Mouse (Mus musculus): ENCODE measurements around the gene Tspan10.

The Tspan10 gene

DNA sequence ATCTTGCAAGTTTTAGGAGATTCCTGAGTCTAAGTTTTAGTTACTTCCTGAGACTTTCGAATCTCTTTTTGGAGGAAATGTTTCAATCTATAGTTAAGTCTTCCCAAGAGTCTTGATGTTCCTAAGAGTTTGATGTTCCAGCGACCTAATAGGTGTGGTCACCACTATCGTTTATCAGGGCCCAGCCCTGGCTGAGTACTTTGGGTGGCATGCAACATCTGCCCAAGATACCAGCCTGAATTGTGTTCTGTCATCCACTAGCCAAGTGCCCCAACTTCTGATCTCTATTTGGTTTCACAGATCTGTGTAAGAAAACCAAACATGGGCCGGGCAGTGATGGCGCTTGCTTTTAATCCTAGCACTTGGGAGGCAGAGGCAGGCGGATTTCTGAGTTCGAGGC, 13.0 kb downstream of the Tspan10 start:
- DNase-seq (ENCODE audit: low spot score in 2 of 2), result no peak

DNA sequence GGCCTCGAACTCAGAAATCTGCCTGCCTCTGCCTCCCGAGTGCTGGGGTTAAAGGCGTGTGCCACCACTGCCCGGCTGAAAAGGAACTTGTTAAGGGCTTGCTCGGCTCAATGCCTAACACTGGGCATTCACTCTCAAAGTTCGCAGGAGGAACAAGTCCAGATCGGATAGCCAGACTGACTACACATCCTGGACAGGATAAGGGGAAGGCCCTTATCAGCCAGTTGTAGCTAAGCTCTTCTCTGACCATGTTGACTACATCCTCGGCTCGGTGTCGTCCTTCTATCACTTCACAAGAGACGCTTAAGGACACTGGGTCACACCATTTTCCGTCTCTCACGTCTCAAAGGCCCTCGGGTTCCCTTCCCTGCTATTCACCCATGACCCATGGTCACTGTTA, 14.9 kb downstream of the Tspan10 start:
- no peak for DNase-seq (ENCODE audit: low spot score in 2 of 2)

- peak; percentile 53 to 70 for DNase-seq (ENCODE audit: low spot score in 2 of 2)
Measured at GRCm38 (mm10) chr11:120457772-120458751, 15.6 kb downstream of the Tspan10 start, which contains the start of the genes Oxld1 and Ccdc137. Gene Oxld1 (minus strand): TSS chr11:120458068. Gene Ccdc137 (plus strand): TSS chr11:120458115.

GRCm38 (mm10) chr11:120458847-120459597, 16.6 kb downstream of the Tspan10 start:
- no peak for DNase-seq (ENCODE audit: low spot score in 2 of 2)

DNA sequence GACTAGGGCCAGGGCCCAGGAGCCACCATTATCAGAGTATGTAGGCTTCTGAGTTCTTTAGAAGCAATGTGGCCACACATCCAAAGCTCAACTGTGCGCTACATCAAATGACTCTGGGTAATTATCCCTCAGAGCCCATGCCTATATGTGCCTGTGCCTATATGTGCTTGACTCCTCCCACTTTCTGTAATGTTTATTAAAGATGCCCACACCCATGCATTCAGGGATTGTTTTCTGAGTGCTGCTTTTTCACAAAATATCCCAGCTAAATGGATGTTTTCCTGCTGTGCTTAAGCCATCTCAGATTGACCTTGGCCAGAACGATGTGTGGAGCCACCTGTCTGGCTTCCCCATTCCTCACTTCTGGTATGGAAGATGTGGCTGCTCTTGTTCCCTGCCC, 21.1 kb downstream of the Tspan10 start:
- DNase-seq (ENCODE audit: low spot score in 2 of 2), result no peak

GRCm38 (mm10) chr11:120464365-120464764, 21.9 kb downstream of the Tspan10 start:
- DNase-seq (ENCODE audit: low spot score in 2 of 2), result no peak

- DNase-seq (ENCODE audit: low spot score in 2 of 2), result no peak
Measured at GRCm38 (mm10) chr11:120465521-120465920, 23.1 kb downstream of the Tspan10 start.

GRCm38 (mm10) chr11:120467051-120467735, 24.7 kb downstream of the Tspan10 start, which contains the start of gene Arl16:
Gene Arl16 (minus strand): TSS chr11:120467607.
- peak; percentile 93 for DNase-seq (ENCODE audit: low spot score in 2 of 2)

DNA sequence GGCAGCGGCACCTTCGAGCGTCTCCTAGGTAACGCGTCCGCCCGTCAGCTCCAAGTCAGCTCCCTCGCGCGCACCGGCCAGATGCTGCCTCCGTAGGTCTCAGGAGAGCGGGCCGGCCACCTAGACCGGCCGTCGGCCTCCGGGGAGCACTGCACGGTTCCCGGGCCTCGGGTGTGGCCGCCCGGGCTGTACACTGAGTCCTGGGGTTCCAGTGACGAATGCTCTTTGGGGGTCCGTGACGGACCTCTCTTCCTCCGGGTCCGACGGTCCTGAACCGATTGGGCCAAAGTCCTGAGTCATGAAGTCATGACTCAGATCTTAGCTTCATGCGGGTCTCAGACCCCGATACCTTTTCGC, 25.3 kb downstream of the Tspan10 start:
- no peak for DNase-seq (ENCODE audit: low spot score in 2 of 2)

- DNase-seq (ENCODE audit: low spot score in 2 of 2), result no peak
Measured at GRCm38 (mm10) chr11:120472052-120472451, 29.6 kb downstream of the Tspan10 start.

DNA sequence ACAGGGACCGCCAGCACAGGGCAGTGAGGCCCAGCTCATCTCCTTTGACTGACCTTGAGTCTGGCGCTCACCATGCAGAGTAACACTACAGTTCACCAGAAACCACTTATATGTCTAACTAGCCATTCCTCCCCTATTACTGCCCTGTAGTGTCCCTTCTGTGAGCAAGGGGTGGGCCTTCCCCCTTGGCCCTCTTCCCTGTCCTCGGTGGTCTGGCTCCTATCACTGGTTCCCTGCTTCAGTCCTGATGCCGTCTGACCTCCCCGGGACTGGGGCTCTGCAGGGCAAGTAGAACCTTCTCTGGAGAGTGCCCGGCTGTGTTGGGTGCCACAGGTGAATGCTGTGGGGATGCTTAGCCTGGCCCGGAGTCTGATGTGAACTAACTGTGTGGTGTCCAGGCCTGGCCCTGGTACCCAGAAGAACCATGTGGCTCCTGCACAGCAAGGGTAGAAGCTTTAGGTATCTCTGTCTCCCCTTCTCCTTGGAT, 41.0 kb downstream of the Tspan10 start:
- DNase-seq (ENCODE audit: low spot score in 2 of 2), result no peak

- DNase-seq (ENCODE audit: low spot score in 2 of 2), result peak; percentile 82 to 86
Measured at GRCm38 (mm10) chr11:120484265-120484981, 42.0 kb downstream of the Tspan10 start, which contains the start of gene Mrpl12. Gene Mrpl12 (plus strand): TSS chr11:120484613.

GRCm38 (mm10) chr11:120485251-120485650, 42.8 kb downstream of the Tspan10 start:
- DNase-seq (ENCODE audit: low spot score in 2 of 2), result no peak

- no peak for DNase-seq (ENCODE audit: low spot score in 2 of 2)
Measured at GRCm38 (mm10) chr11:120488516-120488915, 46.1 kb downstream of the Tspan10 start.

GRCm38 (mm10) chr11:120489054-120489761, 46.8 kb downstream of the Tspan10 start:
- peak in 1 of 2 experiments; percentile 36 for DNase-seq (ENCODE audit: low spot score in 2 of 2)

- DNase-seq (ENCODE audit: low spot score in 2 of 2), result no peak
Measured at GRCm38 (mm10) chr11:120490291-120491046, 48.0 kb downstream of the Tspan10 start.

DNA sequence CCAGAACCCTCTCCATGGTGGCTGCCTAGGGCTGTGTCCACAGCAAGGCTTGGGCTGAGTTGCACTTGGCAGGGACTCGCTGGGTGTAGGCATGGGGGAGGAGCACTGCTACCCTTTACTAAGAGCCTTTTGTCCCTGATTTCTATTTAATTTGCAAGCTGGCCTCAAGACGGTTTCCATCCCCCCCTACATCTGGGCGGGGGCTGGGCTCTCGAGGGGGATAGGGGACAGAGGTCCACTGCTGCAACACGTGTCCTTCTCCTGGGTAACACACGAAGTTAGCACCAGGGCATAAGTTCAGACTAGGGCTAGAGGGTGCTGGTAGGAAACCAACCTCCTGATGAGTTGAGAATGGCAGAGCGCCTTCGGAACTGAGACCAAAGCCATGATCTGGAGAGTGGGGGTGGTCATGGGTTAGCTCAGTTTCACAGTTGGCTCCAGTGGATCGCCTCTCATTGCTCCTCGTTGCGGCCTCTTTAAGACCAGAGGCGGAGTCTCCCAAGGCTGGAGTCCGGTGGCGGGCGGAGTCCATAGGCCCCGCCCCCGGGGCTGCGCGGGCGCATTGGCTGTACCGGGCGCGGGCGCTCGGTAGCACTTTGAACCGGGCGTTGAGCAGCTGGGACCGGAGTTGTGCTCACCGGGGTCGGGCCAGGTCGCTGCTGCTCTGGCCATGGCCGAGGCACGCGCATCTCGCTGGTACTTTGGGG, 49.0 kb downstream of the Tspan10 start, which contains the start of gene Slc25a10:
Gene Slc25a10 (plus strand): TSS at position 524 of the 707 bp plus-strand sequence.
- peak; percentile 71 to 83 for DNase-seq (ENCODE audit: low spot score in 2 of 2)

DNA sequence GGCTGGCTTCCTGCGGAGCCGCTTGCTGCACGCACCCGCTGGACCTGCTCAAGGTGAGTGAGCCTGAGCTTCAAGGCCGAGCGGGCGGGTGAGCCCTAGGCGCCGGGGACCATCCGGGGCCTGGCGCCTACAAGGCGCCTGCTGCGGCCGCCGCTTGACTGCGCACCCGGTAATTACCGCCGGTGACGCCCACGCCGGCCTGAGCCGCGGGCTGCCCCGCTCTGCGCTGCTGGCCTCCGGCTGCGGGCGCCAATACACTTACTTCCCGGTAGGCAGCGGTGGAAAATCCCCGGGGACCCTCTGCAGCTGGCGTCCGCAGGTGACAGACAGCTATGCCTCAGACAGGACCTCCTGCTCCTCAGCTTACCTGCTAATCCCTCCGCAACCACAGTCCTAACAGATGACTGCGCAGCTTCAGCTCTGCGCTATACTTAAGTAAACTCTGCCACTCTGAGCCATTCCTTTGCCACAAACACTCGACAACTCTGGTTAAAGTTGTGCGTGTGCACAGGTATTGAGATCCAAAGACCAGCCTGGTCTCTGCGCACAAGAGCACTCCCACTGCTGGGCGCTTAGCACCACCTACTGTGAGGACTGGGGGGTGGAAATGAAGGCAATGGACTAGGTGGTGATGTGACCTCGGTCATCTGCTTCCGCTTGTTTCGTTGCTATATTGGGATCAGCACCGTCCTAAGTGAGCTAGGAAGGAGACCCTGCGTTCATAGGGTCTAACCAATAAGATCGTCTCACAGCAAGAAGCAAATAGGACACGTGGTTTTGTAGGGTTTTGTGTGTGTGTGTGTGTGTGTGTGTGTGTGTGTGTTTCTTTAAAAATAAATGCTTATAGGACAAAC, 49.8 kb downstream of the Tspan10 start:
- DNase-seq (ENCODE audit: low spot score in 2 of 2), result no peak

Measured in frontal cortex, postnatal 14 days (tissue).